Mouse (Mus musculus) E14TG2a.4 (cell line): Measurements from ENCODE around the gene Rgl3.

Experiments
- CTCF ChIP-seq: conservative IDR thresholded peaks from 2 replicates; pipeline ENCODE4 v1.5.1; 2014; ENCODE audit warnings: low read length
- NANOG ChIP-seq: IDR thresholded peaks from 2 replicates; pipeline ENCODE4 v1.6.1; 2014; ENCODE audit warnings: borderline replicate concordance, low read length, mixed read lengths
- POU5F1 ChIP-seq: IDR thresholded peaks from 2 replicates; pipeline ENCODE4 v1.6.1; 2014; ENCODE audit warnings: low read length, borderline replicate concordance

DNA sequence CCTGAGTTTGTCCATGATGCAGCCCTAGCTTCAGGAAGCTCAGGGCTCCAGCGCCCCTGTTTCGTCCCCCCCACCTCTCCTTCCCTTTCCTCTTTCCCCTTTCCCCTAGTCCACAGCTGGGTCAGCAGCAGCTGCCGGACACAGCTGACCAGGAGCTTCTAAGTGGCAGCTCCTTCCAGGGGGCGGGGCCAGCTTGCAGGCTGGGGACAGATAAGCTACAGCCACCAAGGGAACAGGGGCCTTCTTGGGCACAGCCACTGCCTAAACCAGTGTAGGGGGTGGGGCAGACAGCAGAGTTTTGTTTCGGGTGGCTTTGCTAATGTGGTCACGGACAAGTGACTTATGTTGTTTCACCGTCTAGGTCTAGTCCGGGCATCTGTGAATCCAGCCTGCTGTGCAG is 25.8 kb downstream of the Rgl3 start, which contains the start of gene Epor:
- no peak for TF ChIP-seq CTCF
- no peak for TF ChIP-seq NANOG
- TF ChIP-seq POU5F1: no peak
